Mouse (Mus musculus) liver, embryonic 14.5 days (tissue): ENCODE data around the gene Wdtc1. TPM values are rescaled to one million over a fixed set of nuclear protein-coding genes. Genes with fewer than 3 reads are reported as not detected.

Source experiments
- ATAC-seq: fragments of 200-750 bp; cut with Nextera tagmentation; 2 replicates; pipeline ENCODE4 v1.8.0; 2017; ENCODE audit warnings: moderate number of reproducible peaks, mild to moderate bottlenecking, moderate library complexity; ENCODE audit not compliant: insufficient read depth
- DNase-seq, 3 experiments: peaks; one replicate each; pipeline ENCODE4 v3.0.0-alpha.2; 2012 to 2013; ENCODE audit warnings: low read depth in 3 of 3, low spot score in 3 of 3
- H3K27ac ChIP-seq: fragments of 300-500 bp; sonication (generic); 2 replicates; pipeline ENCODE4 v1.5.1; 2014; ENCODE audit warnings: moderate library complexity, mild to moderate bottlenecking, control low read depth, inconsistent platforms
- H3K27me3 ChIP-seq: fragments of 300-500 bp; sonication (generic); 2 replicates; pipeline ENCODE4 v1.6.1; 2014; ENCODE audit warnings: mild to moderate bottlenecking, low read length, moderate library complexity; ENCODE audit not compliant: control insufficient read depth, insufficient read depth
- H3K36me3 ChIP-seq: fragments of 300-500 bp; sonication (generic); replicated peaks from 2 replicates; pipeline ENCODE4 v1.6.1; 2014; ENCODE audit warnings: low read depth; ENCODE audit not compliant: control insufficient read depth, insufficient read depth
- H3K4me1 ChIP-seq, 2 experiments: fragments of 200-500 bp in 1 of 2; fragments of 300-500 bp in 1 of 2; sonication (generic) in 1 of 2; replicated peaks; 2 replicates each; pipeline ENCODE4 v1.6.1; 2012 to 2014; ENCODE audit warnings: antibody characterized with exemption in 1 of 2, inconsistent platforms in 1 of 2, low read length in 1 of 2; ENCODE audit not compliant: control insufficient read depth in 2 of 2, insufficient read depth in 2 of 2
- H3K4me2 ChIP-seq: fragments of 300-500 bp; sonication (generic); 2 replicates; pipeline ENCODE4 v1.6.1; 2014; ENCODE audit warnings: low read depth, mild to moderate bottlenecking, control low read depth, moderate library complexity
- H3K4me3 ChIP-seq, 2 experiments: fragments of 200-500 bp in 1 of 2; fragments of 300-500 bp in 1 of 2; sonication (generic) in 1 of 2; 2 replicates each; pipeline ENCODE4 v1.5.1; 2012 to 2014; ENCODE audit warnings: low read depth in 2 of 2, low read length in 2 of 2, mild to moderate bottlenecking in 2 of 2, control low read depth in 1 of 2, inconsistent platforms in 1 of 2, moderate library complexity in 1 of 2; ENCODE audit not compliant: insufficient read depth in 1 of 2
- H3K9ac ChIP-seq: fragments of 300-500 bp; sonication (generic); replicated peaks from 2 replicates; pipeline ENCODE4 v1.6.1; 2014; ENCODE audit warnings: mild to moderate bottlenecking, control low read depth, moderate library complexity
- H3K9me3 ChIP-seq: fragments of 300-500 bp; sonication (generic); 2 replicates; pipeline ENCODE4 v1.6.1; 2016; ENCODE audit warnings: low read length, mixed read lengths; ENCODE audit not compliant: control insufficient read depth
- CTCF ChIP-seq: IDR thresholded peaks from 2 replicates; pipeline ENCODE4 v1.5.1; 2016; ENCODE audit warnings: antibody characterized with exemption, low read depth, control low read depth
- EP300 ChIP-seq: IDR thresholded peaks from 2 replicates; pipeline ENCODE4 v1.6.1; 2016; ENCODE audit warnings: antibody characterized with exemption, low read depth
- WGBS: fragments of 180-500 bp; shearing (Covaris S2); extraction: QIAGEN DNeasy Blood & Tissue Kit; methylation state at CpG from one replicate; pipeline ENCODE4 v1.1.7; 2014; ENCODE audit not compliant: insufficient replicate concordance; 5-methylcytosine and 5-hydroxymethylcytosine counted together
- polyA plus RNA-seq, 2 experiments: library from polyadenylated mRNA; depleted of rRNA in 1 of 2; stranded (reverse) in 1 of 2; unstranded in 1 of 2; fragments of >200 nt; fragmentation: Nextera tagmentation in 1 of 2; extraction: Ambion mirVana in 1 of 2; gene quantifications; 2 replicates each; pipeline versions ENCODE4 v1.2.1 to v1.2.3; 2012 to 2014

Gene Wdtc1
- polyA plus RNA-seq, 2 experiments, result 6.4 to 7.3 TPM

- peaks cover 17 to 18% of the 10 kb centered on the region in 2 experiments for H3K4me1 ChIP-seq
- H3K9me3 ChIP-seq, result no peaks in the 10 kb centered on the region
- ATAC-seq (no peak), DNase-seq (no peak)
- peaks cover 20% of the 10 kb centered on the region for H3K27me3 ChIP-seq
- TF ChIP-seq CTCF (peak; percentile 24), EP300 (no peak)
- no peak overlapping the region for H3K4me3 ChIP-seq
- WGBS, result 58% methylated on average over 4 of the region's 4 CpGs
- H3K9ac ChIP-seq, result no peak overlapping the region
- no peak overlapping the region for H3K27ac ChIP-seq
- no peak overlapping the region for H3K4me2 ChIP-seq
- H3K36me3 ChIP-seq, result no peaks in the 10 kb centered on the region
Observed at GRCm38 (mm10) chr4:133252089-133252488, 101.2 kb downstream of the Wdtc1 start.

- H3K9ac ChIP-seq, result no peak overlapping the region
- TF ChIP-seq EP300, result no peak
- TF ChIP-seq CTCF, result no peak
- no peaks in the 10 kb centered on the region for H3K36me3 ChIP-seq
- DNase-seq (no peak), ATAC-seq (no peak)
- H3K4me1 ChIP-seq, result peaks cover 19 to 26% of the 10 kb centered on the region in 2 experiments
- H3K27ac ChIP-seq, result no peak overlapping the region
- peaks cover 11% of the 10 kb centered on the region for H3K27me3 ChIP-seq
- H3K4me3 ChIP-seq, result peak overlapping the region in 1 of 2 experiments; percentile 18; a peak in 1 of 4 replicates
- H3K9me3 ChIP-seq, result no peaks in the 10 kb centered on the region
- H3K4me2 ChIP-seq, result peak overlapping the region; percentile 51
- WGBS, result 37% methylated on average over 31 of the region's 31 CpGs
Observed at GRCm38 (mm10) chr4:133251214-133251613, 102.1 kb downstream of the Wdtc1 start.

- Histone ChIP-seq H3K4me3 (no peak overlapping the region), H3K9ac (no peak overlapping the region), H3K27me3 (peaks cover 11% of the 10 kb centered on the region), H3K36me3 (no peaks in the 10 kb centered on the region), H3K9me3 (no peaks in the 10 kb centered on the region), H3K4me1 (peaks cover 19 to 26% of the 10 kb centered on the region in 2 experiments), H3K27ac (no peak overlapping the region), H3K4me2 (peak overlapping the region; percentile 51)
- 7% methylated on average over 22 of the region's 22 CpGs for WGBS
- no peak for ATAC-seq
- no peak for TF ChIP-seq EP300
- TF ChIP-seq CTCF, result peak; percentile 94
- peak in 2 of 3 experiments; percentile 46 to 50 for DNase-seq
Observed at GRCm38 (mm10) chr4:133250609-133251008, 102.7 kb downstream of the Wdtc1 start.

- H3K9me3 ChIP-seq, result no peaks in the 10 kb centered on the region
- H3K27me3 ChIP-seq, result peaks cover 12% of the 10 kb centered on the region
- peak overlapping the region; percentile 18 for H3K9ac ChIP-seq
- peak overlapping the region; percentile 62 for H3K4me2 ChIP-seq
- ATAC-seq (peak; percentile 94), DNase-seq (peak; percentile 85 to 87 (median 86))
- peaks cover 28 to 38% of the 10 kb centered on the region in 2 experiments for H3K4me1 ChIP-seq
- peak overlapping the region; percentile 16 to 21; a peak in 2 of 4 replicates for H3K4me3 ChIP-seq
- TF ChIP-seq CTCF, result peak; percentile 6; the same call in 1 of the 2 replicates
- TF ChIP-seq EP300, result peak; percentile 81
- no peaks in the 10 kb centered on the region for H3K36me3 ChIP-seq
- H3K27ac ChIP-seq, result peak overlapping the region; percentile 80
- 12% methylated on average over 13 of the region's 13 CpGs for WGBS
Observed at GRCm38 (mm10) chr4:133247806-133248449, 105.4 kb downstream of the Wdtc1 start.

- Histone ChIP-seq H3K9me3 (no peaks in the 10 kb centered on the region), H3K9ac (peak overlapping the region; percentile 34; the same call in 1 of the 2 replicates), H3K27ac (peak overlapping the region; percentile 80; the same call in 1 of the 2 replicates), H3K4me1 (peaks cover 32 to 40% of the 10 kb centered on the region in 2 experiments), H3K27me3 (peaks cover 17% of the 10 kb centered on the region), H3K4me2 (peak overlapping the region; percentile 62), H3K36me3 (no peaks in the 10 kb centered on the region), H3K4me3 (no peak overlapping the region)
- DNase-seq (no peak), ATAC-seq (no peak)
- WGBS, result 56% methylated on average over 15 of the region's 15 CpGs
- no peak for TF ChIP-seq EP300
Observed at GRCm38 (mm10) chr4:133247072-133247471, 106.2 kb downstream of the Wdtc1 start.
